Mouse (Mus musculus): ENCODE measurements at regions not wholly inside any gene's neighbourhood (a gene's known extent, or its start where the extent isn't known, plus 50 kb on each side); places are given as distances from the start of the nearest gene placed in this dataset.

DNA sequence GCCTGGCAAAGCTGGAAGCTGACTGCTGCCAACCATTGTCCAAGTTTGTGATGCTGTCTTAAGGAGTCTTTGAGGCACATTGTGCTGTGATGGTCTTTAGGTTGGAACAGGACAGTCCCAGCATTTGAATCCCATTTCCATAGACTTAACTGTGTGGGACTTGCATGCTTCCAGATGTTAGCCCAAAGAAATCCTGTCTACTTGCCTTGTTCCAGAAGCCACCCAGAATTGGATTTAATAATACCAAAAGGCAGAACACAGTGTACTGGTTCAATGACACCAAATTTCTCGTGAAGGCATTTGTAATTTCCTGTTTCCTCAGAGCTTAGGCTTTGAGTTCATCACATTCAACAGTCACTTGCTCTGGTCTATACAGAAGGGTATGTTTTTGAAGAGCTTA is 444.9 kb upstream of the Slc30a5 start:
- DNase-seq (ENCODE audit: low spot score): no peak
- Histone ChIP-seq H3K27ac (no peak overlapping the region), H3K4me3 (no peak overlapping the region), H3K27me3 (ENCODE audit: insufficient read depth, poor library complexity, severe bottlenecking) (no peaks in the 10 kb centered on the region), H3K4me1 (no peaks in the 10 kb centered on the region; the same call in 1 of the 2 replicates), H3K36me3 (no peaks in the 10 kb centered on the region), H3K9me3 (no peaks in the 10 kb centered on the region)
- 67% methylated on average over 1 of the region's 1 CpGs for WGBS

DNA sequence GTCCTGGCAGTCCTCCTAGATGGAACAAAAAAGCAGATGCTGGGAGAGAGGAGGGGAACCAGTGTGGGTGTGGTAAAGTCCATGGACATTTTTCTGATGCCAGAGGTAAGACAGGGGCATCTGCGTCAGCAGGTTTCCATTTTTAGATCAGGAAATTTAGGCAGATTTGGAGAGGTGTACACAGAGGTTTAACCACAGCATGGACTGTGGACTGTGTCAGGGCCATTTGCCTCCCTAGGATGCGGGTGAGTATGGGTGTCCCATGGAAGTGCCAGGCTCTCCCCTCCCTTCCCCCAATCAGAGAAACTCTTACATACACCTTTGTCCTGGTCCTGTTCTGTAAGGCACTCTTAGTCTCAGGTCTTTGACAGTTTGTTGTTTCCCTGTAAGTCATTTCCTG is 443.5 kb upstream of the Slc30a5 start:
- Histone ChIP-seq H3K36me3 (no peaks in the 10 kb centered on the region), H3K9me3 (no peaks in the 10 kb centered on the region), H3K27ac (no peak overlapping the region), H3K27me3 (ENCODE audit: insufficient read depth, poor library complexity, severe bottlenecking) (no peaks in the 10 kb centered on the region), H3K4me1 (no peaks in the 10 kb centered on the region; the same call in 1 of the 2 replicates), H3K4me3 (no peak overlapping the region)
- 89% methylated on average over 2 of the region's 2 CpGs for WGBS
- no peak for DNase-seq (ENCODE audit: low spot score)

DNA sequence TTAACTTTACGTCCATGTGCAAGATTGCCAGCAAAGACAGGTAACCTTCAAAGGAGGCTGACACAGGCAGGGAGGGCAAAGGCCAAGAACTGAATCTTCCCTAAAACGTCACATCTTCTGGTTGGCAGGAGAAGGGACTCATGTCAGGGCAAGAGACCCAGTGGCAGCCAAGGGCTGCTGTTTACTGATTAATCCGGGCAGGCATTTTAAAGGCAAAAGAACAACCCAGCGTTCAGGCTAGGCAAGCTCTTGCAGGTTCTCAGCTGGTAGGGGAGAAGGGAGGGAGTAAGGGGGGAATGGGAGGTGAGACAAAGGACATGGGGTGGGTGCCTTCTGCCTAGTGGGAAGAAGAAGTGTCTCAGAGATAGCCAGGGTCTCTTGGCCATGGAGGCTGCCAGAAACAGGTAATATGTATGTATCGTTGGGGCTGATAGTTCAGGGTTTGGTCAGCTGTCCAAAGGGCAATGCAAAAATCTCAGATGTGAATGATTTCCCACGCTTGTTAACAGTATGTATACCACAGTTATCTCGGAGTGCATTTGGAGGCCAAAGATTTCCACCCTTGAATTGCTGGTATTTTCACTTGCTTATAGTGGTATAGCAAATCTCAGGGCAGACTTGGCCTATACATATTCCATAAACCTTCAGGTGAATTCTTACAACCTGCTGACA is 441.4 kb upstream of the Slc30a5 start:
- no peaks in the 10 kb centered on the region for H3K36me3 ChIP-seq
- no peaks in the 10 kb centered on the region for H3K9me3 ChIP-seq
- no peak for DNase-seq (ENCODE audit: low spot score)
- no peaks in the 10 kb centered on the region for H3K27me3 ChIP-seq (ENCODE audit: insufficient read depth, poor library complexity, severe bottlenecking)
- H3K4me1 ChIP-seq: no peaks in the 10 kb centered on the region; the same call in 1 of the 2 replicates
- WGBS: 62% methylated on average over 7 of the region's 7 CpGs
- no peak overlapping the region for H3K27ac ChIP-seq
- no peak overlapping the region for H3K4me3 ChIP-seq

DNA sequence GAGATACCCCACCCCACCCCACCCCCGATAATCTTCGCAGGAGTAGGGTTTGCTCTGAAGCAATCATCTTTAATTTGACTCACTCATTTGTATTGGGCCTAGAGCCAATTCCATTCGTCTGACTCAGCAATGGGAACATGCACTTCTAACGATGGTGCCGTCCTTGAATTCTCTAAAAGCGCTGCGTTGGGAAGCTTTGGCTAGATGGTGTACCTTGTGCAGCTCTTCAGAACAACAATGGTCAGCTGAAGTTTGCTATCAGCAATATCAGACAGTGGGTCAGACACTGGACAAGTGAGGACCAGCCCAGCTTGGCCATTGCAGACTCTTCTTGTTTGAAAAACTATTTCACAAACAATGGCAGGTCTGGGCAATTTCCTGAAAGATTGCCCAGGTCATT is 440.1 kb upstream of the Slc30a5 start:
- Histone ChIP-seq H3K27me3 (ENCODE audit: insufficient read depth, poor library complexity, severe bottlenecking) (no peaks in the 10 kb centered on the region), H3K36me3 (no peaks in the 10 kb centered on the region), H3K9me3 (no peaks in the 10 kb centered on the region), H3K27ac (no peak overlapping the region), H3K4me1 (no peaks in the 10 kb centered on the region; the same call in 1 of the 2 replicates), H3K4me3 (no peak overlapping the region)
- no peak for DNase-seq (ENCODE audit: low spot score)
- WGBS: 92% methylated on average over 7 of the region's 7 CpGs

DNA sequence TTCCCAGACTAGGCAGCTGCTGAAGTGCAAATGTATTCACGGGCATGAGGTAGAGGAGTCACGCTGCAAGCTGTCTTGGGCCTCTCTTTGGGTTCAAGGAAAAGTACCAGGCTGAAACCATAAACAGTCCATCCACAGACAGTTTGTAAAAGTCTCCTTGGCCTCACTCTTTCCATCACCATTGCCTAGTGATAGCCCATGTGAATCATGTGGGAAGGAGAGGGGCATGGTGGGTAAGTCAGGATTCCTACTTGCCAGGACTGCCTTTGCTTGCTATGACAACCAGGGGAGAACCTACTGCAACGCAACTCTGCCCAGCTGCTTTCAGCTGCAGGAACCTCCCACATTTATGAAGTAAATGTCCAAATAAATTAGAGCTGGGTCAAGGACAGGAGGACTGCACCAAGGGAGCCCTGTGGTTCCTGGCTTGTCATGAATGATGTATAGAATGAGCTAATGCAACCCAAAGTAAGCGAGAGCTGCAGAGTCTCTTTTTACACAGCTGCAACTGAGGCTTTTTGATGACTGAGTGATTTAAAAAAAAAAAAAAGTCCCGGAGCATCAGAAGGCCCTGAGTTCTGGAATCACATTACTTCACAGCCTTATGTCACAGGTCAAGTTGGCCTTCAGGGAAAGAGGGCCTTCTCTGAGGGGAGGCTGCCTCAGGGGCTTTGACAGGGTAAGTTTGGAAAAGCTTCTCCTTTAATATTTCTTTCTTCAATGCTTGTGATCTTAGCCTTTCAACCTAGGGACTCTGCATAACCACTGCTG is 420.7 kb upstream of the Slc30a5 start:
- Histone ChIP-seq H3K36me3 (no peaks in the 10 kb centered on the region), H3K4me1 (no peaks in the 10 kb centered on the region), H3K4me3 (no peak overlapping the region), H3K27me3 (ENCODE audit: insufficient read depth, poor library complexity, severe bottlenecking) (no peaks in the 10 kb centered on the region), H3K27ac (no peak overlapping the region), H3K9me3 (no peaks in the 10 kb centered on the region)
- no peak for DNase-seq (ENCODE audit: low spot score)
- 72% methylated on average over 5 of the region's 5 CpGs for WGBS

DNA sequence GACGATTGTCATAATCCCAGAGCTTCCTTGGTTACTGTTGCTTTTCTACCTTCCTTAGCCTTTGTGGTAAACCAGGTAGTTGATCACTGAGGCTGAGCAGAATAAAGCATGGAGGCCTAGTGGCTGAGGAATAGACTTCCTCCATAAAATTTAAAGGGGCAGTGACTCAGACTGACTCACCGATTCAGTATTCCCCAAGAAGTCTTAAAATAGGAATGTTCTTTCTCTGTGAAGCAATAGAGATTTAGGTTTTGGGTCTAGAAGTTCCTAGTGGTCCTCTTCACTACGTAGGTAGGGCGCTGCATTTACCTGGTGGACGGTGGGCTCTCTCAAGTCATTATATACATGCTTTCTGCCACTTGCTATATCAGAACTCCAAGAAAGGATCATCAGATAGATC is 416.1 kb upstream of the Slc30a5 start:
- WGBS: 82% methylated on average over 5 of the region's 5 CpGs
- no peaks in the 10 kb centered on the region for H3K9me3 ChIP-seq
- DNase-seq (ENCODE audit: low spot score): no peak
- no peak overlapping the region for H3K27ac ChIP-seq
- H3K4me3 ChIP-seq: no peak overlapping the region
- no peaks in the 10 kb centered on the region for H3K4me1 ChIP-seq
- no peaks in the 10 kb centered on the region for H3K36me3 ChIP-seq
- no peaks in the 10 kb centered on the region for H3K27me3 ChIP-seq (ENCODE audit: insufficient read depth, poor library complexity, severe bottlenecking)

DNA sequence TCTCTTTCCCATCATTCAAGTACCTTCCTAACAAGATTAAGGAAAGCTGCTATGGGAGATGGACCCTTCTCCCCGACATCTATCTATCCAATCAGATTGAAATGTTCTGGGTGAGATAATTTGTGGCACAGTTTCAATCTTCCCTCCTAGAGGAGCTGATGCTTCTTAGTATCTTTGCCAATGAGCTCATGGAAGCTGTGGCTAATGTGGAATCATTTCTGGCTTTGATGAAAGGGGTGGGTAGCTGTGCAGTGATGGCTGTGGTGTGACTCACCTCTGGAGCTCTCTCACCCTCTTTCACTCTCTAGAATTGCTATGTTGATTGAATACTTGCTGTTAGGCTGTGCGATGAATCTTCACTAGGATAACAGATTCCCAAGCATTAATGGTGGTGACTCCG is 411.1 kb upstream of the Slc30a5 start:
- Histone ChIP-seq H3K27ac (no peak overlapping the region), H3K9me3 (no peaks in the 10 kb centered on the region), H3K4me3 (no peak overlapping the region), H3K4me1 (no peaks in the 10 kb centered on the region), H3K36me3 (no peaks in the 10 kb centered on the region), H3K27me3 (ENCODE audit: insufficient read depth, poor library complexity, severe bottlenecking) (no peaks in the 10 kb centered on the region)
- WGBS: 80% methylated on average over 3 of the region's 3 CpGs
- DNase-seq (ENCODE audit: low spot score): no peak

DNA sequence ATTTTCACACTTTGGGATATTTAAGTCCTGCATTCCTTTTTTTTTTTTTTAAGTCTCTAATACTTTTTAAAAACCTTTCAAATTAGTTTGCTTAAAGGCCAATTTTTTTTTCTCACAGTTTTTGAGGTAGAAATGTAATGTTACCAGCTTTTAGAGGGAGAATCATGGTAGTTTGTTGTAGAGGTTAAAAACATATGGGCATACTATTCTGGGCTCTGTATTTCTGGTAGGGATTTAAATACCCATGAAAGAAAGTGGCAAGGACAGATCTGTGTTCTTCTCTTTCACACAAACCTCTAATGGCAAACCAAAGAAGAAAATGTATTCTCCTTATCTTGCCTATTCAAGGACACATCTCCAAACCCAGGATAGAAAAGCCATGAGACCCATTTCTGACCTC is 405.6 kb upstream of the Slc30a5 start:
- H3K27me3 ChIP-seq (ENCODE audit: insufficient read depth, poor library complexity, severe bottlenecking): no peaks in the 10 kb centered on the region
- no peaks in the 10 kb centered on the region for H3K36me3 ChIP-seq
- no peak overlapping the region for H3K4me3 ChIP-seq
- H3K4me1 ChIP-seq: peaks cover 3% of the 10 kb centered on the region
- DNase-seq (ENCODE audit: low spot score): no peak
- no peaks in the 10 kb centered on the region for H3K9me3 ChIP-seq
- no peak overlapping the region for H3K27ac ChIP-seq

DNA sequence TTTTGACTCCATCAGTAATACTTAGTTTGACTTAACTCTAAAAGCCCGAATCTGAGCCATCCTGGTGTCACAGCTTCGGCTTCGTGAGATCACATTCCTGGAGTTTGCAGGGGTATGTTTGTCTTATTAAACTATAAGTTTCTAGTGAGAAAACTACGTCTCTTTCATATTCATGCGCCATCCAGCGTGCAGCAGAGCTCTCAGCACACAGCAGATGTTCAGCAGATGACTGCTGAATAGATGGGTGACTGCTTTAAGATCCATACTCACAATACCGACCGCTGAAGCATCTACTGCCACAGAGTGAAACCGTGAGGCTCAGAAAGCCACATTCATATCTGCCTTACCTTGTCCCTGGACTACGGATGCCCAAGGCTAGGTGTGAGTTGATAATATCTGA is 403.8 kb upstream of the Slc30a5 start:
- peaks cover 11% of the 10 kb centered on the region for H3K4me1 ChIP-seq
- DNase-seq (ENCODE audit: low spot score): no peak
- H3K4me3 ChIP-seq: no peak overlapping the region
- H3K27ac ChIP-seq: no peak overlapping the region
- WGBS: 78% methylated on average over 10 of the region's 10 CpGs
- no peaks in the 10 kb centered on the region for H3K9me3 ChIP-seq
- no peaks in the 10 kb centered on the region for H3K36me3 ChIP-seq
- H3K27me3 ChIP-seq (ENCODE audit: insufficient read depth, poor library complexity, severe bottlenecking): no peaks in the 10 kb centered on the region

DNA sequence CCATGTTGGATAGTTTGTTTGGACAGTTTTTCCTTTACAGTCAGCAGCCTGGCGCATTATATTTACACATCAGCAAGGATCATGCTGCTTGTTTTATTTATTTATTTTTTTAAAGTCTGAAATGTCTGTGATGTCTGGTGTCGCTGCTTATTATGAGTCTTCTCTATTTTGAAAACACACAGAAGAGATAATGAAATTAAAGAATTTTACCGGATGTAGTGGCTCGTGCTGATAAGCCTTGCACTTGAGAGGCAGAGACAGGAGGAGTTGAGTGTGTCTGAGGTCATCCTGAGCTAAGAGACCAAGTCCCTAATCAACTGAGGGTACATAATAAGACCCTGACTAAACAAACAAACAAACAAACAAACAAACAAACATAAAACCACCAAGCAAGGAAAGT is 402.6 kb upstream of the Slc30a5 start:
- Histone ChIP-seq H3K4me3 (no peak overlapping the region), H3K27ac (no peak overlapping the region), H3K9me3 (no peaks in the 10 kb centered on the region), H3K36me3 (no peaks in the 10 kb centered on the region), H3K4me1 (peaks cover 11% of the 10 kb centered on the region), H3K27me3 (ENCODE audit: insufficient read depth, poor library complexity, severe bottlenecking) (no peaks in the 10 kb centered on the region)
- WGBS: 68% methylated on average over 4 of the region's 4 CpGs
- DNase-seq (ENCODE audit: low spot score): no peak

DNA sequence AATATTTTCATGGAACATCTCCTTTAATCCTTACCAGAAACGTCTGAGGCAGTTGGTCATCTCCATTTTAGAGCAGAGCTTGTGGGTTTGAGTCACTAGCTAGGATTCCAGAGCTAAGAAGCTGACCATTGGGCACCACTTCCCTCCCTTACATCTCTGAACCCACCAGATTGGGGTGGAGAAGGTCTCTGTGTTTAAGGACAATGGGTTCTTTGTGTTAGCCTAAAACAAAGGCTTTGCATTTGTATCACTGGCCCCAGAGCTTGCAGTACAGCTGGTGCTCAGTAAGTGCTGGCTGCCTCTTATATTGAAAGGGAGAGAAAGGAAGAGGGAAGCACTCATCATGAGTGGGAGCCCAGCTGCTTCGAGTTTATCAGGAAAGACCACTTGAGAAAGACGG is 401.9 kb upstream of the Slc30a5 start:
- DNase-seq (ENCODE audit: low spot score): no peak
- Histone ChIP-seq H3K36me3 (no peaks in the 10 kb centered on the region), H3K4me1 (peaks cover 11% of the 10 kb centered on the region), H3K27me3 (ENCODE audit: insufficient read depth, poor library complexity, severe bottlenecking) (no peaks in the 10 kb centered on the region), H3K27ac (no peak overlapping the region), H3K4me3 (no peak overlapping the region), H3K9me3 (no peaks in the 10 kb centered on the region)
- WGBS: 33% methylated on average over 3 of the region's 3 CpGs

DNA sequence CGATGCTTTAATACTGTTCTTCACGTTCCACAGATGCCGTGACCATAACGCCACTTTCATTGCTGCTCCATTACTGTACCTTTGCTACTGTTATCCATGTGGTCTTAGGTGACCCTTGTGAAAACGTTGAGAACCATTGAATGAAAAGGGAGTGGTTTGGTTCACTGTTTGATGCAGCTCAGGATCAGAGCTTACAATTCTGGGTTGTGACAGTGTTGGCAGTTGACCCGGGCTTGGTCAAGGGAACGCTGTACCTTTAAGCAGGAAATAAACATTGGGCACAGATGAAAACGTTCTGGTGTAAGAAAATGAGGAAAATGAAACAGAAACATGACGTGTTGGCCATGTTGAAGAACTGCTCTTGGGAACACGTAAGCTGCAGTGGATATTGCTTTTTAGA is 401.3 kb upstream of the Slc30a5 start:
- Histone ChIP-seq H3K4me3 (no peak overlapping the region), H3K9me3 (no peaks in the 10 kb centered on the region), H3K27me3 (ENCODE audit: insufficient read depth, poor library complexity, severe bottlenecking) (no peaks in the 10 kb centered on the region), H3K27ac (no peak overlapping the region), H3K36me3 (no peaks in the 10 kb centered on the region), H3K4me1 (peaks cover 11% of the 10 kb centered on the region)
- DNase-seq (ENCODE audit: low spot score): no peak
- 81% methylated on average over 10 of the region's 10 CpGs for WGBS

DNA sequence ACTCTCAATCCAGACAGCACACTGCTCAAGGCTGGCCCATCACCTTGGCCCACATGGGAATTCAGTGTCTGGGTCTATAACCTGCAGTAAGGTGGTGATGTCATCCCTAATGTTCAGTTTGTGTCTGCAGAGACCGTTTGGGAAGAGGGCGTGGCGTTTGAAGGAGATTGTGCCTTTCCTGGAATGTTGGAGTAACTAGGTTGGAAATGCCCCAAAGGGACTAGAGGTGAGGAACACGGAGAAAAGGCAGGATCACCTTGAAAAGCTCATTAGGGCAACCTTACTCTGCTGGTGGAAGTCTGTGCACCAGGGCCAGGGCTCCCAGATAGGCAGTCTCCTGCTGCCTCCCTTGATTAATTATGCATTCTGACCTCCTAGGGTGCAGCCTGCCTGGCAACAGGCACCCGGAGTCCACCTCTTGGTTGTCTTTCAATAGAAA is 400.6 kb upstream of the Slc30a5 start:
- Histone ChIP-seq H3K9me3 (no peaks in the 10 kb centered on the region), H3K4me3 (no peak overlapping the region), H3K27me3 (ENCODE audit: insufficient read depth, poor library complexity, severe bottlenecking) (no peaks in the 10 kb centered on the region), H3K27ac (peak overlapping the region; percentile 69), H3K36me3 (no peaks in the 10 kb centered on the region), H3K4me1 (peaks cover 11% of the 10 kb centered on the region)
- no peak for DNase-seq (ENCODE audit: low spot score)
- WGBS: 23% methylated on average over 5 of the region's 5 CpGs

Data from heart, embryonic 10.5 days (tissue).